Mouse (Mus musculus) layer of hippocampus, adult 9-10 months (tissue): Measurements from ENCODE around the gene Ism1.
A peak's percentile ranks its signal among the peaks of the same experiment; 100 is the strongest.

ENCODE experiments used
- DNase-seq: peaks from one replicate; pipeline ENCODE4 v3.0.0; 2022; ENCODE audit warnings: low spot score

Ism1 gene

GRCm38 (mm10) chr2:139714206-139714605 is 36.2 kb downstream of the Ism1 start:
- no peak for DNase-seq

- DNase-seq = no peak
Observed at GRCm38 (mm10) chr2:139717772-139718171, 39.8 kb downstream of the Ism1 start.

DNA sequence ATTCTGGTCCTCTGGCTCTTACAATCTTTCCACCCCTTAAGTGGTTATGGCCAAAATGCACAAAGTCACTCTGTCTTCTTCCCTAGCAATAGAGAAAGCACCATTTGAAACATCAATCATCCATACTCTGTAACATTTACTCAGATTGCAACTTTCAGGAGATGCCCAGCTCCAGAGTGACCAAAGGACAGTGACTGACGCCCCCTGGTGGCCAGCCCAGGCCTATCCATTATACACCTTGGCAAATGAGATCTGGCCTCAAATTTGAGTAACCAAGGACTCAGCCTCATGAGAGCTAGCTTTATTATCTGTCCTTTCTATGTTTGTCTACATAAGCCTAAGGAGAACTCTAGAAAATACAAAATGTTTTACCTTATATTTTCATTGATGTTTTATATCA is 44.7 kb downstream of the Ism1 start:
- DNase-seq = peak; percentile 13

DNA sequence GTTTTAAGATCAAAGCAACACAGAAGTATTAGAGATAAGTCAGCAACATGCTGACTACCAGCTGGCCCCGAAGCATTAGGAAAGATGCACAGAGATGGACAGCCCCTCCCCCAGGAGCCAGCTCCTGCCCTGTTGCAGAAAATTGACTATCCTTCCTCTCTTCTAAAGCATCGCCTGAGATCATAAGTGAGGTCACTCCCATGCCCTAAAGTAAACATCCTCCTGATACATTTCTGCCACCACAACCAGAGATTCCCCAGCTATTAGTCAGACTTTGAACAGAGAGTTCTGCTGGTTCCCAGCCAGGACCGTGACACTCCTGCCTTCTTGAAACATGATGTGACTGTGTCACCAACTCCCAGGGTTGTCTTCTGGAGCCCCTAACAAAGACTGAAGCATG is 45.3 kb downstream of the Ism1 start:
- DNase-seq = no peak

DNA sequence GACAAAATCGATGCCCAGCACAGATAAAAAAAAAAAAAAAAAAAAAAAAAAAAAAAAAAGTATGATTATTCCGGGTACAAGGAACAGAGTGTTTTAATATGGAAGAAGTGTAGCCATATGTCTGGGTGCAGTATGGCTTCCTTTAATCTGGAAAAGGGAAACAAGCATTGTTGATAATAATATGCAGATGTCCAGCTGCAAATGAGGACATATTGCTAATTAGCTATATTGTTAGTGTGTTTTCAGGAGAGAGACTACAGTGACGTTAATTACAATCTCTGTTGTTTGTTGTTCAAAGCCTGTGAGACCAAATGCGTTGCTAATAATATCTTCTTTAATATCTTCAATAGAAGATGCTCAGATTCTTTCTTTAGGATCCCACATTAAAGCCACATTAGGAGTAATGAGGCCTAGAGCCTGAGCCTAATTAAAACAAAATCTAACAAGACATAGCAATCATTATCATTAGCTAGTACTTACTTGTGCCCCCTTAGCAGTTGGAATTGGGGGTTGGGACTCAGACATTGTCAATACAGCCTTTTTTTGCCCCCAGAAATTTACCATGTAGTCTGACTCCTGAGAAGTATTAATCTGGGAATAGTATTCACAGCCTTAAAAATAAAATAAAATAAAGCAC is 46.3 kb downstream of the Ism1 start:
- DNase-seq = no peak

DNA sequence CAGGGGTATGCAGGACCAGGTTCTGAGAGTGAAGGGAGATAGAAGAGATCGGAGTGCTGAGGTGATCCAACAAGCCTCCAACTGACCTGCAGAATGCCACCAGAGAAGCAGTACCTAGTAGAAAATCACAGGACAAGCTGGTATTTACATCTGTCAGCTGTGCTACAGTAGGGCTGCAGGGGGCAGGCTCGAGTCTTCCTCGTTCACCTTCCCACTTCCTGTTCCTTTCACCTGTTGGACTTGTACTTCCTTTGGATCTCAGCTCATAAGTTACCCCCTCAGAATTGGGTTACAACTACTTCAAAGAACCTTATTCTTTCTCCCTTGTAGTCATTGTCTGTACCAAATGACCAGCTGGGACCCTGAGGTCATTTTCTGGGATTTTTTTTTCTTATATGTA is 47.4 kb downstream of the Ism1 start:
- DNase-seq = no peak

DNA sequence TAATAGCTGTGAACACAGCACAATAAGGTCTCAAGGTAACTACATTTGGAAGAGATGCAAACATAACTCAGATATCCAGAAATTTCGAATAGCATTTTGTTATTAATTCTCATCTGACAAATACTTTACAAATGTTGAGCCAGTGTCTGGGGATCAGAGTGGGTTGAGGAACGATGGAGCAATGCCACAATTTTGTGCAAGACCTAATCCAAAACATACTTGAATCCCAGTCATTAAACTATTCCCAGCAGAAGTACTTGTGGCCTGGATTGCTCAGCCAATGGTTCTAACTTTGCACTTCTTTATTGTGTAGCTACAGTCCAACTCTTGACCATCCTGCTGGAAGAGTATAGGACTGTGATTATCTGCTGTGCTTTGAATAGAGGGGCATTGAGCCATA is 50.1 kb downstream of the Ism1 start:
- no peak for DNase-seq

- DNase-seq = no peak
Observed at GRCm38 (mm10) chr2:139729377-139729776, 51.4 kb downstream of the Ism1 start.

GRCm38 (mm10) chr2:139742381-139742780 is 64.4 kb downstream of the Ism1 start:
- DNase-seq = peak; percentile 18

- DNase-seq = no peak
Observed at GRCm38 (mm10) chr2:139757021-139757420, 79.0 kb downstream of the Ism1 start.

- no peak for DNase-seq
Observed at GRCm38 (mm10) chr2:139757456-139757855, 79.5 kb downstream of the Ism1 start.

GRCm38 (mm10) chr2:139764355-139764754 is 86.4 kb downstream of the Ism1 start:
- no peak for DNase-seq

DNA sequence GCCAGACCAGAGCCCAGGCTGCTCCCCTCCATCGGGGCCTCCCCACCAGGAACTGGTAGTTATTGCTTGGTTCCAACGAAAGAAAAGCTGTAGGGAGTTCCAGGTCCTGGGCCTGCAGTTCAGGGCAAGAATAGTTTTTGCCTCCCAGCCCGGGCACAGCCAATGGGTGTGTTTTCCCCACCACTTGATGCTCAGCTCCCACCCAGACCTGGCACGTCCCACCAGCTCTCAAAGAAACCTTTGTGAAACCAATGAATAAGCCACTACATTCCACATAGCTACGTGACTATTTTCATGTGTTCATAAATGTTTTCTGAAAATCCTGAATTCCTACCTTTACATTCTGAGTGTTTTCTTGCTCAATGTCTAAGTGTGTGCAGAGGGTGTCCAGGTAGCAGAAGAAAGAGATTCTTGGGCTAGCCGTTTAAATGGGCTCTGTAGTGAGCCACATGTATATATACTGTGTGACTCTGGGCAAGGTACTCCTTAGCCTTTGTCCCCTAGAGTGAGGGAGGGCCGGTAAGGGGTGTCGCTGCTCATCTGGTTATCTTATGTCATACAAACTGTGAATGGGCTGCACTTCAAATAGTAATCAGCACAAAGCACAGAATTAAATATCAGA is 97.1 kb downstream of the Ism1 start:
- no peak for DNase-seq

DNA sequence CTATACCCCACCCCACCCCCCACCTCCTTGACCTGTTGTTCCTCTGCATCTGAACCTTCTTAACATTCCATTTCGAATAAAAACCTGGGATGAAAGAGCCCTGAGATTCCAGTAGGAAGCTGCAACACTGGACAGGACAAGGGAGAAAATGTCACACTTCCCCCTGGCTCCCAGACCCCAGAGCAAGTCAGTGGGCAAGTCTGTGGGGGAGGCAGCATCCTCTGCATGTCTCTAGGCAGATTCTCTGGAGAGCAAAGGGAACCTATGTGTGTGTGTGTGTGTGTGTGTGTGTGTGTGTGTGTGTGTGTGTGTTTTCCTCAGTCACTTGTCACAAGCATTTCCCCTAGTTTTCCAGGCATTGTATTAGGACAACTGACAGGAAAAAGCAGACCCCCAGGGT is 98.7 kb downstream of the Ism1 start:
- no peak for DNase-seq

GRCm38 (mm10) chr2:139778283-139778682 is 100.3 kb downstream of the Ism1 start:
- no peak for DNase-seq

DNA sequence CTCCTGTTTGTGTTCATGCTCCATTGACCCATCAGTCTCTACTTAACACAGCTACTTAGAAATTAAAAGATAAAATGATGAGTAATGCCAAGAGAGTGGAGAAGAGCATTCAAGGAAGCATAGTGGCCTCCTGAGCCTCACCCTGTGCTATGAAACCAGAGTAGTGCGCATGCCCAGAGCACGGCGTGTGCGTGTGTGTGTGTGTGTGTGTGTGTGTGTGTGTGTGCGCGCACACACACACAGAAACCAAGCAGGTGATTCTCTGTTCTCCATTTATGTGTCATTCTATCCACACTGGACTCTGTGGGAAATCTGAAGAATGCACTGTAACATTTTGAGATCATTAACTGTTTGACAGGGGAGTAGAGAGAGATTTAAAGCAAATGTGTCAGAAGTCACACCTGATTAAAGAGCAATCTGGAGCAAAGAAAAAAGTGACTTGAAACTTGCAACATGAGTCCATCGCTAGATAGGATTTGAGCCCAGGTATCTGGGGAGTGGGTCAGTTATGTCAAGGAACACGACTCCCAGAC is 105.4 kb downstream of the Ism1 start:
- DNase-seq = no peak

- DNase-seq = no peak
Observed at GRCm38 (mm10) chr2:139784465-139784864, 106.5 kb downstream of the Ism1 start.

DNA sequence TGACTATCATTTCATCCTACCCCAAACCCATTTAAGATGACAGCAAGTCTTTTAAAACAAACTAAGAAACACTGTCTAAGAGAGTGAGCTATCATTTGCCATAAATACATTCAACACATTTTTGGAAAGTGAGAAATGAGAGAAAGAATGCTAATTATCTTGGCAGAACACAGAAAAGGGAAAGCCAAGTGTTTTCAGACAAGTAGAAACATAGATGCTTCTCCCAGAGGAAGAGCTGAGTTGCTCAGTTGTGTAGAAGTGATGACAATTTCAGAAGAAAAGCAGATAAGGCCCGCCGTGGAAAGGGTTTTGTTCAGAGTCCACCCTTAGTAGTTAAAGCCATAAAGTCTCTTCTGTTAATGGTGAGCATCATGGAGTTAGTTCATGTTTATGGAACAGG is 107.0 kb downstream of the Ism1 start:
- DNase-seq = no peak

GRCm38 (mm10) chr2:139788658-139789057 is 110.7 kb downstream of the Ism1 start:
- DNase-seq = no peak

DNA sequence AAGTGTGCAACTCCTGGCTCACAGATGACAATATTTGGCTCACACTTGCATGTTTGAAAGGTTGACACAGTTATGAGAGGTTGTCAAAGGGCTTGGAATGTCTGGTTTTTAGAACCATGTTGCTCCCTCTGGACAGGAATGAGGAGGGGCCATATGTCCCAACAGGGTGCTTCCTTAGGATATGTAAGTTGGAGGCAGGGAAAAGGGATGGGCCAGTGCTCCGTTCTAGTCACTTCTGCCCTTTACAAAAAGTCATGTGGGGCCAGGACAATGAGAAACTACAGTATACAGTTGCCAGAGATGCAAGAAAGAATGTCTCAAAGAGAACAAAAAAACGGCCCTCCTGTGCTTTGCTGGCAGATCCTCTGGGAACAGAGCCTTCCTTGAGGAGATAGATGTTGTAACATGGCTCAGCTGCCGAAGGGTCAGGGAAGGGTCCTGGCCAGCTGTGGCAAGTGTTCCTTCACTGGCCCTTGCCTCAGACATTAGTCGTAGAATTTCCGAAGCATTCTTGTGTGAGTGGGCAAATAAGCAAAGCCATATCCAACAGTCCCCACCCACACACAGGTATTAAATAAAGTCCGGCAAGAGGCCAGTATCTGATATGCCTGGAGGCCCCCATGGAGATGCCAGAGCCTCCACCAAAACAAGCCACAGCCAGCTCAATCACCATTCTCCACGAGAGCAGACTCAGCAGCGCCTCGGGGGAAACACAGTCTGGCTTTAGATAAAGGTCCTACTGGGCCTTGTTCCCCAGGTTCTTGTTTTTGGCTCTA is 114.6 kb downstream of the Ism1 start:
- DNase-seq = no peak

DNA sequence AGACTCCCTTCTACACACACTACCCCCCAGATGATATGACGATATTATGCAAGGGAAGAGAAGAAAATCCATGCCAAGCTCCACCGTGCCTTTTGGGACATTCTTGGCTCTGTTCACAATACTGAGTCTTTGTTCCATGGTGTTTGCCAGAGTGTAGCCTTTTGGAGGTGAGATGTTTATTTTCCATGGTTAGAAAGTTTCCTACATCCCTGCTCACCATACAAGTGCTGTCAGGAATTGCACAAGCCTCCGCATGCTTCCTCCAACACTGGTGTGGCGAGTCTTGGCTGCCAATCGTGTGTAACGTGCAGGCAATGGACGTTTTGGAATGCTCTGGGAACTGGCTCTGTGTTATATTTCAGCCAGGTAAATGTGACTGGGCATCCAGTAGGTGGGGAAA is 126.1 kb downstream of the Ism1 start:
- no peak for DNase-seq

DNA sequence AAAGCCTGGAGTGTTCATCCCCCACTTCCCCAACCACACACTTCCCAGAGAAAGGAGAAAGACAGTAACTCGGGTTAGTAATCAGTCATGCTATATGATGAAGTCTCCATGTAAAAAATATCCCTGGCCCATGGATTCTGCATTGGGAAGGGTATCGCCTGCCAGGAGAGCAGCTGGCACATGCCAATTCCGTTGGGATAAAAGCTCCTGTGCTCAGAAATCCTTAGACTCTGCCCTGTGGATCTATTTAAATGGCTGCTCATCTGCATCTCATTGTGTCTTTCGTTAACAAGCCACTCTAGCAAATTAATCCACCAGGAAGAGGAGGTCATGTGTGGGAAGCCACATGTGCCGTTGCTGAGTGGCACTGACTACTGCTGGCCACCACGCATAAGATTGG is 129.9 kb downstream of the Ism1 start:
- DNase-seq = no peak
